Mouse (Mus musculus): Measurements from ENCODE around the gene 1500011B03Rik. TPM values are rescaled to one million over a fixed set of nuclear protein-coding genes. Genes with fewer than 3 reads are reported as not detected.

The 1500011B03Rik gene
- total and polyA plus RNA-seq, 3 experiments = 47.7 to 75.2 TPM; not detected in 1

DNA sequence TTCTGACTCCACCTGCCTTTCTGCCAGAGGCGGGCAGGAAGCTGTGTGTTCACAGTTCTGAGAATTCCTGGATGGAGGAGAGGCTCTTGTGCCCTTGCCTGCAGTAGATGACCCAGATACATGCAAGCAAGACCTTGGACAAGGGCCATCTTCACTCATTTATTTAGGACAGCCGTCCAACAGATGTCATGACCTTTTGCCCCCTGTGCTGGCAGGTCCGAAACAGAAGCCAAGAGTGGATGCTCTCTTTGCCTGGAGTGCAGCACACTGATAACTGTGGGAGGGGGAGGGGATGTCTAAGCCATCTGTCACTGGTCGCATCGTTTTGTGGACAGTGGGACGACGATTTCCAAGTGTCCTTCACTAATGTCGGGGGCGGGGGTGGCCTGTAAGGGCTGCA, 28.0 kb downstream of the 1500011B03Rik start:
- Histone ChIP-seq H3K79me2 (ENCODE audit: control insufficient read depth, insufficient read depth, low read length, poor library complexity) (no peaks in the 10 kb centered on the region), H3K9ac (ENCODE audit: control insufficient read depth, low read depth, low read length, poor library complexity, severe bottlenecking) (no peak overlapping the region), H3K27ac (ENCODE audit: control insufficient read depth, low read depth, low read length) (no peak overlapping the region), H3K27me3 (ENCODE audit: control insufficient read depth in 1 of 2, insufficient read depth in 2 of 2, low read length in 2 of 2) (no peaks in the 10 kb centered on the region), H3K9me3 (replicated peaks; ENCODE audit: insufficient read depth, low read length) (no peaks in the 10 kb centered on the region), H3K4me3 (ENCODE audit: control insufficient read depth in 1 of 2, insufficient read depth in 1 of 2, low read depth in 2 of 2, low read length in 2 of 2) (no peak overlapping the region), H3K4me1 (ENCODE audit: control insufficient read depth in 1 of 2, insufficient read depth in 2 of 2, low read length in 2 of 2) (no peaks in the 10 kb centered on the region), H3K36me3 (ENCODE audit: control insufficient read depth in 1 of 2, insufficient read depth in 2 of 2, low read length in 2 of 2) (peaks cover 0 to 23% of the 10 kb centered on the region in 2 experiments; a peak in 2 of 4 replicates)
- DNase-seq (ENCODE audit: low read depth, low spot score) = no peak
- TF ChIP-seq ELF1 (IDR thresholded peaks at IDR 0.05; ENCODE audit: low read depth, low read length) (no peak), ZKSCAN1 (IDR thresholded peaks at IDR 0.05; ENCODE audit: low read depth, low read length) (no peak), GATA1 (IDR thresholded peaks at IDR 0.05; ENCODE audit: low read depth, low read length) (no peak), MAZ (IDR thresholded peaks at IDR 0.05; ENCODE audit: low read depth, low read length) (no peak), POLR2AphosphoS5 (IDR thresholded peaks at IDR 0.05; ENCODE audit: borderline replicate concordance, low read depth, low read length) (no peak), NELFE (IDR thresholded peaks at IDR 0.05; ENCODE audit: low read depth, low read length) (no peak), BHLHE40 (IDR thresholded peaks at IDR 0.05; ENCODE audit: borderline replicate concordance, low read depth, low read length) (no peak), POLR2A (IDR thresholded peaks at IDR 0.05; ENCODE audit: control insufficient read depth in 1 of 2, insufficient read depth in 1 of 2, low read depth in 1 of 2, low read length in 2 of 2, poor library complexity in 1 of 2) (no peak), TBP (IDR thresholded peaks at IDR 0.05; ENCODE audit: low read depth, low read length) (no peak), ETS1 (IDR thresholded peaks at IDR 0.05; ENCODE audit: low read depth, low read length) (no peak), MXI1 (IDR thresholded peaks at IDR 0.05; ENCODE audit: low read depth, low read length) (no peak), EP300 (IDR thresholded peaks at IDR 0.05; ENCODE audit: low read depth in 1 of 2, low read length in 2 of 2) (no peak), HCFC1 (IDR thresholded peaks at IDR 0.05; ENCODE audit: low read depth, low read length) (no peak), RAD21 (IDR thresholded peaks at IDR 0.05; ENCODE audit: low read depth, low read length) (no peak), E2F4 (IDR thresholded peaks at IDR 0.05; ENCODE audit: borderline replicate concordance, low read depth, low read length) (no peak), KAT2A (conservative IDR thresholded peaks at IDR 0.05; ENCODE audit: low read depth, low read length) (no peak), USF2 (IDR thresholded peaks at IDR 0.05; ENCODE audit: borderline replicate concordance in 1 of 2, insufficient read depth in 1 of 2, low read depth in 1 of 2, low read length in 2 of 2) (no peak), SMC3 (IDR thresholded peaks at IDR 0.05; ENCODE audit: low read depth, low read length) (no peak), JUND (IDR thresholded peaks at IDR 0.05; ENCODE audit: low read depth, low read length) (no peak), SIN3A (IDR thresholded peaks at IDR 0.05; ENCODE audit: low read length) (no peak)

DNA sequence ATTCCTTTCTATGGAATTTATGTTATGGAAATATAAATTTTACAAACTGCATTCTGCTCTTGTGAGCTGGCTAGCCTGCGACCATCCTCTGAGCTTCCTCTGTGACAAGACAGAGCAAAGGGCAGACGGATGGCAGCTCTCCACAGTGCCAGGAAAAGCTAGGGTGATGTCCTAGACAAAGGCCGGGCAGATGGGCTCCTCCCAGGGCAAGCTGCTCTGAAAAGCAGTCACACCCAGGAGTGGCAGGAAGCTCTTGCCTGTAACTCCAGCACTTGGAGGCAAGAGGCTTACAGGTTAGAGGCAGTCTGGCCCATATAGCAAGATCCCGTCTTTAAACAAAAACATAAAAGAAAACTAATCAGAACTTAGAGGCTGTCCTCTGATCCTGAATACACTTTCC, 28.7 kb downstream of the 1500011B03Rik start:
- no peak for DNase-seq (ENCODE audit: low read depth, low spot score)
- H3K9ac ChIP-seq (ENCODE audit: control insufficient read depth, low read depth, low read length, poor library complexity, severe bottlenecking) = no peak overlapping the region
- H3K36me3 ChIP-seq (ENCODE audit: control insufficient read depth in 1 of 2, insufficient read depth in 2 of 2, low read length in 2 of 2) = peaks cover 0 to 22% of the 10 kb centered on the region in 2 experiments; a peak in 2 of 4 replicates
- H3K27ac ChIP-seq (ENCODE audit: control insufficient read depth, low read depth, low read length) = no peak overlapping the region
- no peak overlapping the region for H3K4me3 ChIP-seq (ENCODE audit: control insufficient read depth in 1 of 2, insufficient read depth in 1 of 2, low read depth in 2 of 2, low read length in 2 of 2)
- TF ChIP-seq ZNF384 (IDR thresholded peaks at IDR 0.05; ENCODE audit: low read depth, low read length) = no peak
- no peak for TF ChIP-seq SMC3 (IDR thresholded peaks at IDR 0.05; ENCODE audit: low read depth, low read length)
- no peak for TF ChIP-seq E2F4 (IDR thresholded peaks at IDR 0.05; ENCODE audit: borderline replicate concordance, low read depth, low read length)
- no peak for TF ChIP-seq MYC (IDR thresholded peaks at IDR 0.05; ENCODE audit: low read depth, low read length)
- no peak for TF ChIP-seq GABPA (IDR thresholded peaks at IDR 0.05; ENCODE audit: low read depth, low read length)
- TF ChIP-seq MXI1 (IDR thresholded peaks at IDR 0.05; ENCODE audit: low read depth, low read length) = no peak
- no peak for TF ChIP-seq TCF12 (IDR thresholded peaks at IDR 0.05; ENCODE audit: low read depth, low read length)
- TF ChIP-seq GATA1 (IDR thresholded peaks at IDR 0.05; ENCODE audit: low read depth, low read length) = no peak
- TF ChIP-seq RAD21 (IDR thresholded peaks at IDR 0.05; ENCODE audit: low read depth, low read length) = no peak
- no peak for TF ChIP-seq TBP (IDR thresholded peaks at IDR 0.05; ENCODE audit: low read depth, low read length)
- no peak for TF ChIP-seq USF2 (IDR thresholded peaks at IDR 0.05; ENCODE audit: borderline replicate concordance in 1 of 2, insufficient read depth in 1 of 2, low read depth in 1 of 2, low read length in 2 of 2)
- TF ChIP-seq MEF2A (IDR thresholded peaks at IDR 0.05; ENCODE audit: extremely low read depth, insufficient replicate concordance, low read depth, low read length, poor library complexity, severe bottlenecking) = no peak
- no peak for TF ChIP-seq POLR2A (IDR thresholded peaks at IDR 0.05; ENCODE audit: control insufficient read depth in 1 of 2, insufficient read depth in 1 of 2, low read depth in 1 of 2, low read length in 2 of 2, poor library complexity in 1 of 2)
- no peaks in the 10 kb centered on the region for H3K27me3 ChIP-seq (ENCODE audit: control insufficient read depth in 1 of 2, insufficient read depth in 2 of 2, low read length in 2 of 2)
- H3K9me3 ChIP-seq (replicated peaks; ENCODE audit: insufficient read depth, low read length) = no peaks in the 10 kb centered on the region
- no peaks in the 10 kb centered on the region for H3K79me2 ChIP-seq (ENCODE audit: control insufficient read depth, insufficient read depth, low read length, poor library complexity)
- H3K4me1 ChIP-seq (ENCODE audit: control insufficient read depth in 1 of 2, insufficient read depth in 2 of 2, low read length in 2 of 2) = no peaks in the 10 kb centered on the region

Measured in MEL (cell line).